Mouse (Mus musculus) forebrain, embryonic 14.5 days (tissue): ENCODE results near the gene Mad1l1. TPM values are rescaled to one million over a fixed set of nuclear protein-coding genes. Genes with fewer than 3 reads are reported as not detected.
A peak's percentile ranks its signal among the peaks of the same experiment; 100 is the strongest.

ENCODE experiments used
- ATAC-seq: fragments of 200-750 bp; cut with Nextera tagmentation; 2 replicates; pipeline ENCODE4 v1.8.0; 2017; ENCODE audit warnings: mild to moderate bottlenecking, moderate library complexity
- DNase-seq: peaks from one replicate; pipeline ENCODE4 v3.0.0-alpha.2; 2015; ENCODE audit warnings: low spot score
- H3K27ac ChIP-seq: fragments of 300-500 bp; sonication (generic); 2 replicates; pipeline ENCODE4 v1.5.1; 2014; ENCODE audit warnings: low read depth, mild to moderate bottlenecking, control low read depth, low read length, moderate library complexity
- H3K27me3 ChIP-seq: fragments of 300-500 bp; sonication (generic); replicated peaks from 2 replicates; pipeline ENCODE4 v1.6.1; 2014; ENCODE audit warnings: low read length, control low read depth, mixed read lengths; ENCODE audit not compliant: control insufficient read depth, insufficient read depth
- H3K36me3 ChIP-seq: fragments of 300-500 bp; sonication (generic); 2 replicates; pipeline ENCODE4 v1.6.1; 2014; ENCODE audit warnings: low read length, control low read depth; ENCODE audit not compliant: control insufficient read depth, insufficient read depth
- H3K4me1 ChIP-seq: fragments of 300-500 bp; sonication (generic); 2 replicates; pipeline ENCODE4 v1.6.1; 2014; ENCODE audit warnings: antibody characterized with exemption, low read length, control low read depth; ENCODE audit not compliant: control insufficient read depth, insufficient read depth
- H3K4me2 ChIP-seq: fragments of 300-500 bp; sonication (generic); 2 replicates; pipeline ENCODE4 v1.6.1; 2014; ENCODE audit warnings: mild to moderate bottlenecking, control low read depth, low read length
- H3K4me3 ChIP-seq: fragments of 300-500 bp; sonication (generic); 2 replicates; pipeline ENCODE4 v1.5.1; 2014; ENCODE audit warnings: low read depth, low read length, control low read depth
- H3K9ac ChIP-seq: fragments of 300-500 bp; sonication (generic); 2 replicates; pipeline ENCODE4 v1.6.1; 2014; ENCODE audit warnings: mild to moderate bottlenecking, low read length, control low read depth, moderate library complexity
- H3K9me3 ChIP-seq: fragments of 300-500 bp; sonication (generic); replicated peaks from 2 replicates; pipeline ENCODE4 v1.6.1; 2016; ENCODE audit warnings: low read length, control low read depth, mixed read lengths; ENCODE audit not compliant: control insufficient read depth
- WGBS: fragments of 180-500 bp; shearing (Covaris S2); extraction: QIAGEN DNeasy Blood & Tissue Kit; methylation state at CpG from one replicate; pipeline ENCODE4 v1.1.7; 2014; 5-methylcytosine and 5-hydroxymethylcytosine counted together
- polyA plus RNA-seq: library from polyadenylated mRNA; unstranded; fragments of >200 nt; fragmentation: Nextera tagmentation; extraction: Ambion mirVana; gene quantifications from 2 replicates; pipeline ENCODE4 v1.2.1, GENCODE M21; 2014

Gene Mad1l1
- polyA plus RNA-seq, 1 experiment from 2014 or later, result 29.2 TPM

DNA sequence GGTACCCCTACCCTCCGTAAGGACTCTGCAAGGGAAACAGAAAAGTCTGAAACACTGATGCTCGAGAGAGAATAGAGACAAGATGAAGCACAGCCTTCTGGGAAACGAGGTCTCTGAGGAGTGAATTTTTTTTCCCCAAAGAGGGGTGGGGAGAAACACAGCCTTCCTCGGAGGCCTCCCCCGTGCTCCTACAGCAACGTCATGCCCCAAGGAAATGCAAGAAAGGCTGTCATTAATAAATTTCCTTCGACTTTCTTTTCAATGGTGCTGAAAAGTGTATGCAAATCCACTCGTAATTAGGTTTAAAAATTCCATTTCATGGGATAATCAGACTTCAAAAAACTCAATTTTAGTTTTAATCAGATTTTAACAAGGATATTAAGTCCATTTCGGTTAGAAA is 41.1 kb downstream of the Mad1l1 start:
- no peak overlapping the region for H3K9ac ChIP-seq
- DNase-seq, result no peak
- H3K27ac ChIP-seq, result no peak overlapping the region
- H3K27me3 ChIP-seq, result no peaks in the 10 kb centered on the region
- 0 out of 2 replicates have a peak, but pooled peaks cover 3% of the 10 kb centered on the region for H3K4me1 ChIP-seq
- no peak for ATAC-seq
- H3K4me2 ChIP-seq, result no peak overlapping the region
- WGBS, result 39% methylated on average over 9 of the region's 9 CpGs
- H3K36me3 ChIP-seq, result peaks cover 15% of the 10 kb centered on the region; the same call in 1 of the 2 replicates
- no peak overlapping the region for H3K4me3 ChIP-seq
- no peaks in the 10 kb centered on the region for H3K9me3 ChIP-seq

DNA sequence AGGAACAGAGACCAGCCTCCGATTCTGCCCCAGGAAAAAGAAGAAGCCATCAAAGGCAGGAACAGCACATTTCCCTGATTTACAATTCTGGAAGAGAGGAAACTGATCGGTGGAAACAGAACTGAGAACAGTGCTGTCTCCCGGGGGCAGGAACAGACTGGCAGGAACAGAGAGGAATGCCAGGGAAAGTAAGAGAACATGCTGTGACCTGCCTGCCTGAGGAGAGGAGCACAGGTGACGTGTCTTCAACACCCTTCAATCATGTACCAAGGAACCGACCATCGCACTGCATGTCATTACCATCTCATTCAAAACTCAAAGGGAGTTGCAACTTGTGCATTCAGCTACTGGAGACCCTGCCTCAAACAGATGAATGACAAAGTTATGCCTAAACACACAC is 44.6 kb downstream of the Mad1l1 start:
- Histone ChIP-seq H3K4me3 (no peak overlapping the region), H3K4me1 (0 out of 2 replicates have a peak, but pooled peaks cover 3% of the 10 kb centered on the region), H3K36me3 (peaks cover 7% of the 10 kb centered on the region; the same call in 1 of the 2 replicates), H3K9me3 (no peaks in the 10 kb centered on the region), H3K27ac (peak overlapping the region; percentile 17; the same call in 1 of the 2 replicates), H3K27me3 (no peaks in the 10 kb centered on the region), H3K9ac (no peak overlapping the region), H3K4me2 (no peak overlapping the region)
- ATAC-seq (peak; percentile 72; the same call in 1 of the 2 replicates), DNase-seq (peak; percentile 24)
- 79% methylated on average over 6 of the region's 6 CpGs for WGBS

DNA sequence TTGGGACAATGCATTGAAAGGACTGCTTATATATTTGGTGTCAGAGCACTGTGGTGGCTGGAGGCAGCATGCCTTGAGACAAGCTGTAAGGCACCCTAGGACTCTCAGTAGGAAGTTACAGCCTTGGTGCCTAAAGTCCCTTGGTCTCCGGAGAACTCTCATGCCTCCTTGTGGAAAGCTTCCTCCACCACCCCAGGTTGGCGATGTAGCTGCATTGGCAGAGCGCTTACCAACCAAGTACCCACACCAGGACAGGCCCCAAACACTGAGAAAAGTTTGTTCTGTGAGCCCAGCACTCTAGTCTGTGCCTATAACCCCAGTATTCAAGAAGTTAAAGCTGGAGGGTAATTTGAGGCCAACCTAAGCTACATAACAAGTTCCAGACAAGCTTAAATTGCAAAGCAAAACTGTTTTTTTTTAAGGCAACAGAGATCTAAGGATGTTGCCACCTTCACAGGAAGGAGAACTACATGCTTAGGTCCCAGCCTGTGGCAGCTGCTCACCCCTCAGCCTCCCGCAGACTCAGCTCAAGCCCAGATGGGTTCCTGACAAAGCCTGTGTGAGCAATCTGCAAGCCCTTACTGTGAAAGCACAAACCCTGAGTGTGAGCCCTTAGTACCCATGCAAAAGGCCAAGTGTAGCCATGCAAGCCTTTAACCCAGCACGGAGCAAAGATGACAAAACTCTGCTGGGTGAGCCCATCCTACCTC is 50.2 kb downstream of the Mad1l1 start:
- Histone ChIP-seq H3K4me2 (no peak overlapping the region), H3K27me3 (no peaks in the 10 kb centered on the region), H3K27ac (no peak overlapping the region), H3K4me1 (no peaks in the 10 kb centered on the region), H3K9me3 (no peaks in the 10 kb centered on the region), H3K4me3 (no peak overlapping the region), H3K9ac (no peak overlapping the region), H3K36me3 (0 out of 2 replicates have a peak, but pooled peaks cover 3% of the 10 kb centered on the region)
- DNase-seq, result no peak
- ATAC-seq, result no peak
- 87% methylated on average over 5 of the region's 5 CpGs for WGBS

DNA sequence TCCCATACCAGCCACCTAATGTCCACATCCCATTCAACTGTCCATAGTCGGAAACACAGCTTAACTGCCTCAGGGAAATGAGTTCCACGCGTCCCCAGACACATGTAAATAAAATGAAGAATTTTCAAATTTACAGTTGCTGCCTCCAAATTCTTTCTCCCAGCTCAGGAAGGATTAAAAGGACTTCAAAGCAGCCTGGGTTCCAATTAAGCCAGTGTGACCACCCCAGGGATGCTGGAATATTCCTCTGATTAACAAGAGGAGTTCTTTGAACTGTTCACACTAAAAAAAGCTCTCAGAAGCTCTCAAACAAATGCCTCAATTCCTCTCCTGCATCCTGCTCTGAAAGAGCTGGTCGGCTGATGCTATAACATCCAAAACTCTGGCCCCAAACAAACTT is 53.0 kb downstream of the Mad1l1 start:
- ATAC-seq, result no peak
- Histone ChIP-seq H3K9ac (no peak overlapping the region), H3K27ac (0 out of 2 replicates have a peak overlapping the region, but pooled peaks have one; percentile 41), H3K9me3 (no peaks in the 10 kb centered on the region), H3K4me2 (no peak overlapping the region), H3K27me3 (no peaks in the 10 kb centered on the region), H3K36me3 (0 out of 2 replicates have a peak, but pooled peaks cover 3% of the 10 kb centered on the region), H3K4me3 (no peak overlapping the region), H3K4me1 (peaks cover 18% of the 10 kb centered on the region)
- DNase-seq, result peak; percentile 38
- 25% methylated on average over 4 of the region's 4 CpGs for WGBS

DNA sequence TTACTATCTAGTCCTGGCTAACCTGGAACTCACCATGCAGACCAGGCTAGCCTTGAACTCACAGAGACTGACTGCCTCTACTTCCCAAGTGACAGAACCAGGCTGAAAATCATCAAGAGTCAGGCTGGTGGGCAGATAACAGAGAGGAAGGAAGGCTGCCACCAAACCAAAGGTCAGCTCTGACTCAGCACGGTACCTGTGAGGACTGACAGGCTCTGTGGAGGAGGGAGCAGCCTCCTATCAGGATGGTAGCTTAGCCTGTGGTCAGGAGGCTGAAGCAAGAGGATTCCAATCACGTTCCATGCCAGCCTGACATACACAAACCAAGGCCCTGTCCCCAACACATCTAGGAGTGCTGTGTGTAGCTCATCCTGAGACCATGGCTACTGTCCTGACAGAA is 54.3 kb downstream of the Mad1l1 start:
- Histone ChIP-seq H3K27me3 (no peaks in the 10 kb centered on the region), H3K36me3 (0 out of 2 replicates have a peak, but pooled peaks cover 3% of the 10 kb centered on the region), H3K4me1 (peaks cover 18% of the 10 kb centered on the region), H3K9me3 (no peaks in the 10 kb centered on the region), H3K4me3 (no peak overlapping the region), H3K4me2 (no peak overlapping the region), H3K27ac (no peak overlapping the region), H3K9ac (no peak overlapping the region)
- DNase-seq (no peak), ATAC-seq (no peak)
- WGBS, result 92% methylated on average over 2 of the region's 2 CpGs

DNA sequence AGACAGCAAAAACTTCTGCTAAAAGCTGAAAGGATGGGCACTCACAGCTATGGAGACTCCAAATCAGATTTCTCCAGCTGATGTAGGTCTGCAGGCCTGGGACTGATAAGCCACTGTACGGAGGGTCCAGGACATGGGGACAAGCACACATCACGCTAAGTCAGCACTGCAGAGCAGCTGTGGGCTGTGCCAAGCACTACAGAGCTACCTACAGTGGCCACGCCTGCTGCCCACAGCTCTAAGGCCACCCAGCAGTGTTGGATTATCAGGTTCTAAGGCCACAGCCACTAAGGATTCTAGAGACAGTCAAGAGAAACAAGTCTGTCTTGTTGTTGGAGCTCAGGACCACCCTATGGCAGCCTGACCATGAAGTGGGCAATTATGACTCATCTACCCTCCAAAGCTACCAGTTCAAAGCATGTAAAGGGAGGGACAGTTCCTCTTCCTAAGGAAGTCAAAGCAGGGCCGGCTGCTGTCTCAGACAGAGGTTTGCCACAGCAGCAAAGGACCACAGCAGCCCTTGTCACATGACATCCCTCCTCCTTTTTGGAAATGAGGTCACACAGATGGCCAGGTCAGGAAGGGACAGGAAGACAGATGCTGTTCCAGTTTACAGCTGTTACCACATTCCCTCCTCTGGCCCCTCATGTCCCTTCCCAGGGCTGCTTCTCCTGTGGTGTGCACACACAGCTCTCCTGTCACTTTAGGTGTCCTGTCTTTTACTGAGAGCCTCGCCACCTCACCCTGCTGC is 56.4 kb downstream of the Mad1l1 start:
- 79% methylated on average over 5 of the region's 5 CpGs for WGBS
- ATAC-seq (peak; percentile 35; the same call in 1 of the 2 replicates), DNase-seq (no peak)

DNA sequence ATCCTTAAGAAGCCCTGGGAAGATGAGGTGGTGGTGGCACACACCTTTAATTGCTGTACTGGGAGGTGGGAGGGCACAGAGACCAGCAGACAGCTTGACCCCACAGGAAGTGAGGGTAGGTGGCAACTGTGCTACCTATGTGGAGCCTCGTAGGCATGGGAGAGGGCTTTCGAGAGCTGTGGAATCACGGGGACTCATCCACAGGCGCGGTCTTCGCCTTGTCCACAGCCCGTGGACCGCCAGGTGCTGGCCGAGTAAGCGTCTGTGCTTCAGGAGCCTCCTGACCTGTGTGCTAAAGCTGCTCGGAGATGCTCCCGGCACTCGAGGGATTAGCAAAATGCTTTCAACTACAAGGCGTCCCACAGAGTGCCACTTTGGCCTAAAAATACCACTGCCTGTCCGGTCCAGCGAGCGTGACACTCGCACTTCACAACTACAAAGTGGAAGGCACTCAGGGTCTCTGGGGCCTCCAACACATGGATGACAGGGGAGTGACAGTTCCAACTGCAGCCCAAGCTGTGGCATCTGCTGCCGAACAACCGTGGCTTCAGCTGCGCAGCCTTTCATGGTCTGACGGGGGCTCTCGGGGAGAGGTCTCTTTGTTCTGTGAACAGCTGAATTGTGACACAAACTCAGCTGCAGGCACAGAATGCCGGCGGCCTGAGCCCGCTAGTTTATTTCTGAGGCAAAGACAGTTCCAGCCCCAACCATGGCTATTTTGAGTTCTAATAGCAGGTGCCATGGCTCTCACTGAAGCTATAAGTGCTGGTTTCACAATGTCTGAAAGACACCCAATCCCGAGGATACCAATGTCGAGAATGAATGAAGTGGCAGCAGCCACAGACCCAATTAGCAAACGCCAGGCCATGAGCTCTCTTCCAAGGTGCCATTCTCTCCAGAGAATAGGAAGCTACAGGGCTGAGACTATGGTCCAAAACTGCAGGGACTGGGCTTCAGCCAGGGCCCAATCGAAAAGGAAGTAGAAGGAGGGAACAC is 57.3 kb downstream of the Mad1l1 start:
- ATAC-seq, result peak; percentile 88

More for the DNA sequence above, 56.4 kb downstream of the Mad1l1 start:
- Histone ChIP-seq H3K9me3 (no peaks in the 10 kb centered on the region), H3K4me2 (no peak overlapping the region), H3K9ac (peak overlapping the region; percentile 43; the same call in 1 of the 2 replicates), H3K27ac (peak overlapping the region; percentile 91), H3K4me3 (no peak overlapping the region), H3K36me3 (peaks cover 12% of the 10 kb centered on the region; the same call in 1 of the 2 replicates), H3K27me3 (no peaks in the 10 kb centered on the region), H3K4me1 (peaks cover 18% of the 10 kb centered on the region)

DNA sequence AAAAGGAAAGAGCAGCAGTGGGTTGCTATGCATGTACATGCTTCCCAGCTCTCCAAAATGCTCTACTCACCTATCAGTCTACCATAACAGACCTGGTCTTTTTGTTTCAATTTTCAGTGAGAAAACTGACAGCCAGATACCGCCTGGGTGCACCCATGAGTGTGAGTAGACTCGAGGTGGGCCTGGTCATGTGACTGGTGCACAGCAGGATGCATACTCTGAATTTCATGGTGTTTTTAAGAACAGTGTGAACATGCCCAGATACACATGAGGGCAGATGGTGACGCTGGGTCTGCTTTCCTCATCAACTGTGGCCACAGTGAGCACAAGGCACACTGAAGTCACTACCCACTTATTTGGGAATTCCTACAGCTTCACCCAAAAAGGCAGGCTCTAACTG is 59.0 kb downstream of the Mad1l1 start:
- no peak overlapping the region for H3K9ac ChIP-seq
- H3K27me3 ChIP-seq, result no peaks in the 10 kb centered on the region
- H3K4me2 ChIP-seq, result no peak overlapping the region
- H3K36me3 ChIP-seq, result peaks cover 19% of the 10 kb centered on the region; the same call in 1 of the 2 replicates
- H3K9me3 ChIP-seq, result no peaks in the 10 kb centered on the region
- H3K27ac ChIP-seq, result no peak overlapping the region
- DNase-seq, result no peak
- ATAC-seq, result no peak
- no peak overlapping the region for H3K4me3 ChIP-seq
- H3K4me1 ChIP-seq, result peaks cover 18% of the 10 kb centered on the region
- WGBS, result 90% methylated on average over 3 of the region's 3 CpGs

More for the DNA sequence above, 57.3 kb downstream of the Mad1l1 start:
- Histone ChIP-seq H3K36me3 (peaks cover 19% of the 10 kb centered on the region; the same call in 1 of the 2 replicates), H3K27me3 (no peaks in the 10 kb centered on the region), H3K4me3 (no peak overlapping the region), H3K4me2 (no peak overlapping the region), H3K9me3 (no peaks in the 10 kb centered on the region), H3K4me1 (peaks cover 18% of the 10 kb centered on the region), H3K27ac (peak overlapping the region; percentile 91), H3K9ac (peak overlapping the region; percentile 43)
- DNase-seq, result peak; percentile 85
- 21% methylated on average over 30 of the region's 30 CpGs for WGBS
